In the genomic region with DNA sequence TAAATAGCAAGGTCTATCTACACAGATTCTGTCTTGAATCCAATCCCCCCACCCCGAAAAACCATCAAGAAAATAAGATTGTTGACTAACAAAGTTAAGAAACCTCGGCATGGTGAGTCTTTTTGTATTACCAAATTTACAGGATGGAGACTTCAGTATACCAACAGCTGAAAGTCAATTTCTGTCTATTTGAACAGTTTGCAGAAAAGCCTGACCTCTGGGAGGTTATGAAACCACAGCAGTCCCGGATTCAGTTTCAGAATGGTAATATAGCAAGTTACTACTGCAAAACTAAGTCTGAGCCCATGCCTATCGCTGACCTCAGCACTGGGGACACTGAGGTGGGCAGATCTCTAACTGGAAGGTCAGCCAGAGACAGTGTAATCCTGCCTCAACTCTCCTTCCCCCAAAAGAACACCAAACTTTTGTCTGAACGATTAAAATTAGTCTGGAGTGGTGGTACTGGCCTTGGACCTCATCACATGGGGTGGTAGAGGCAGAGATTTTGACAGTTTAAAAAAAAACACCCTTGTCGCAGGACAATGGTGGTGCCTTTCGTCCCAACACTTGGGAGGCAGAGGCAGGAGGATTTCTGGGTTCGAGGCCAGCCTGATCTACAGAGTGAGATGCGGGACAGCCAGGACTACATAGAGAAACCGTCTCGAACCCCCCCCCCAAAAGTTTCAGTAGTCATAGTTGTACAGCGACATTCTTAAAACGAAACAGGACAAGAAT, we compare ENCODE assay signal across 8 mouse cellular contexts. TPM values are rescaled to one million over a fixed set of nuclear protein-coding genes. Genes with fewer than 3 reads are reported as not detected.
A peak's percentile ranks its signal among the peaks of the same experiment; 100 is the strongest.
DNase-seq lines count a peak whose midpoint lies in the region; ATAC-seq and TF ChIP-seq lines count a peak whose summit lies in the region.

No protein-coding gene starts in this region.

- H3K4me3 ChIP-seq in layer of hippocampus, adult 2 months, result peak overlapping the region; percentile 100
- peak overlapping the region; percentile 100 for H3K4me3 ChIP-seq in embryonic facial prominence, embryonic 11.5 days (ENCODE audit: low read depth, low read length)
- H3K4me3 ChIP-seq in intestine, embryonic 14.5 days (ENCODE audit: low read depth, low read length), result peak overlapping the region; percentile 99
- H3K4me3 ChIP-seq in neural tube, embryonic 13.5 days, result peak overlapping the region; percentile 100

- peak overlapping the region; percentile 98 for H3K9ac ChIP-seq in embryonic facial prominence, embryonic 11.5 days (replicated peaks; ENCODE audit: low read length)
- peak overlapping the region; percentile 100 for H3K9ac ChIP-seq in intestine, embryonic 14.5 days (ENCODE audit: low read length)
- peak overlapping the region; percentile 100 for H3K9ac ChIP-seq in neural tube, embryonic 13.5 days

- H3K36me3 ChIP-seq in embryonic facial prominence, embryonic 11.5 days (replicated peaks; ENCODE audit: control insufficient read depth, insufficient read depth, low read depth, low read length), result peaks cover 2% of the 10 kb centered on the region; the same call in 1 of the 2 replicates
- H3K36me3 ChIP-seq in intestine, embryonic 14.5 days (ENCODE audit: control insufficient read depth, insufficient read depth, low read length), result peaks cover 32% of the 10 kb centered on the region
- H3K36me3 ChIP-seq in neural tube, embryonic 13.5 days, result peaks cover 27% of the 10 kb centered on the region

- DNase-seq in layer of hippocampus, adult 2 months (ENCODE audit: low spot score in 2 of 2), result no peak
- DNase-seq in layer of hippocampus, postnatal 10 days (ENCODE audit: low spot score in 2 of 2), result no peak
- DNase-seq in embryonic facial prominence, embryonic 11.5 days (ENCODE audit: low spot score), result no peak
- DNase-seq in intestine, embryonic 14.5 days (ENCODE audit: low spot score), result no peak
- no peak for DNase-seq in urinary bladder, postnatal 25 days (ENCODE audit: low spot score)
- no peak for DNase-seq in layer of hippocampus, adult 9-11 months

- no peak for ATAC-seq in embryonic facial prominence, embryonic 11.5 days (replicated peaks; ENCODE audit: insufficient number of reproducible peaks, low FRiP score, low TSS enrichment, low read depth)
- no peak for ATAC-seq in intestine, embryonic 14.5 days (replicated peaks; ENCODE audit: low FRiP score, low TSS enrichment, low read depth)
- no peak for ATAC-seq in neural tube, embryonic 13.5 days (ENCODE audit: low read depth)
- no peak for ATAC-seq in megakaryocyte-erythroid progenitor cell, adult 5-6 weeks (replicated peaks; ENCODE audit: low FRiP score, low TSS enrichment, poor library complexity, severe bottlenecking)

- no peaks in the 10 kb centered on the region for H3K27me3 ChIP-seq in embryonic facial prominence, embryonic 11.5 days (ENCODE audit: control insufficient read depth, insufficient read depth, low read length)
- H3K27me3 ChIP-seq in intestine, embryonic 14.5 days (replicated peaks; ENCODE audit: control insufficient read depth, insufficient read depth, low read length), result no peaks in the 10 kb centered on the region
- no peaks in the 10 kb centered on the region for H3K27me3 ChIP-seq in neural tube, embryonic 13.5 days

- TF ChIP-seq CTCF in layer of hippocampus, adult 2 months (conservative IDR thresholded peaks at IDR 0.05), result no peak

- peak overlapping the region; percentile 100 for H3K27ac ChIP-seq in layer of hippocampus, adult 2 months
- H3K27ac ChIP-seq in embryonic facial prominence, embryonic 11.5 days (replicated peaks; ENCODE audit: low read depth, low read length), result no peak overlapping the region
- H3K27ac ChIP-seq in intestine, embryonic 14.5 days (ENCODE audit: low read depth), result peak overlapping the region; percentile 92; the same call in 1 of the 2 replicates
- H3K27ac ChIP-seq in neural tube, embryonic 13.5 days (replicated peaks), result peak overlapping the region; percentile 98; the same call in 1 of the 2 replicates

- 32% methylated on average over 13 of the region's 13 CpGs for WGBS in embryonic facial prominence, embryonic 11.5 days
- WGBS in intestine, embryonic 14.5 days, result 21% methylated on average over 13 of the region's 13 CpGs
- 28% methylated on average over 13 of the region's 13 CpGs for WGBS in neural tube, embryonic 13.5 days

- peak overlapping the region; percentile 95 for H3K4me2 ChIP-seq in embryonic facial prominence, embryonic 11.5 days (ENCODE audit: low read depth, low read length)
- peak overlapping the region; percentile 84 for H3K4me2 ChIP-seq in intestine, embryonic 14.5 days (ENCODE audit: low read length)
- H3K4me2 ChIP-seq in neural tube, embryonic 13.5 days, result peak overlapping the region; percentile 96

- no peaks in the 10 kb centered on the region for H3K9me3 ChIP-seq in embryonic facial prominence, embryonic 11.5 days (replicated peaks; ENCODE audit: control insufficient read depth, low read length)
- H3K9me3 ChIP-seq in intestine, embryonic 14.5 days (ENCODE audit: control insufficient read depth, low read length), result no peaks in the 10 kb centered on the region
- H3K9me3 ChIP-seq in neural tube, embryonic 13.5 days, result no peaks in the 10 kb centered on the region

- H3K4me1 ChIP-seq in embryonic facial prominence, embryonic 11.5 days (ENCODE audit: control insufficient read depth, insufficient read depth, low read length), result no peaks in the 10 kb centered on the region; the same call in none of the 2 replicates
- peaks cover 15% of the 10 kb centered on the region; the same call in 1 of the 2 replicates for H3K4me1 ChIP-seq in intestine, embryonic 14.5 days (replicated peaks; ENCODE audit: control insufficient read depth, insufficient read depth, low read length)
- peaks cover 57% of the 10 kb centered on the region for H3K4me1 ChIP-seq in neural tube, embryonic 13.5 days (replicated peaks)

RNA-seq across cellular contexts. Expression of a gene that starts 0.6 kb away (rescaled TPM):
- not detected for total RNA-seq in layer of hippocampus, adult 2 months (2021)
- under 1 TPM in 1 of 2 experiments, not detected in 1; 0.27 TPM for total RNA-seq in layer of hippocampus, postnatal 10 days (2021)
- polyA plus RNA-seq in embryonic facial prominence, embryonic 11.5 days (2014; fragmentation: Nextera tagmentation; extraction: Ambion mirVana), result not detected in 2 replicates
- polyA plus RNA-seq in intestine, embryonic 14.5 days (2014; fragmentation: Nextera tagmentation; extraction: Ambion mirVana), result 0.15 and 0.30 TPM in 2 replicates
- polyA plus RNA-seq in neural tube, embryonic 13.5 days (2015; fragmentation: Nextera tagmentation; extraction: Ambion mirVana), result 0.52 and 0.73 TPM in 2 replicates
- total RNA-seq in megakaryocyte-erythroid progenitor cell, adult 5-6 weeks (2014; fragmentation: Nextera tagmentation), result not detected in 2 replicates
- 0.56 TPM in 1 of 2 replicates, not detected in the other for total RNA-seq in megakaryocyte-erythroid progenitor cell, adult 5-6 weeks (2017)

RNA-seq across cellular contexts. Expression of a gene that starts 1.5 kb away (rescaled TPM):
- total RNA-seq in layer of hippocampus, adult 2 months (2021), result 100 to 1,000 TPM; 713 to 818 TPM
- 100 to 1,000 TPM; 760 to 831 TPM for total RNA-seq in layer of hippocampus, postnatal 10 days (2021)
- polyA plus RNA-seq in embryonic facial prominence, embryonic 11.5 days (2014; fragmentation: Nextera tagmentation; extraction: Ambion mirVana), result 1,016 and 1,055 TPM in 2 replicates
- polyA plus RNA-seq in intestine, embryonic 14.5 days (2014; fragmentation: Nextera tagmentation; extraction: Ambion mirVana), result 949 and 989 TPM in 2 replicates
- 1,127 and 1,268 TPM in 2 replicates for polyA plus RNA-seq in neural tube, embryonic 13.5 days (2015; fragmentation: Nextera tagmentation; extraction: Ambion mirVana)
- 110 and 133 TPM in 2 replicates for total RNA-seq in megakaryocyte-erythroid progenitor cell, adult 5-6 weeks (2014; fragmentation: Nextera tagmentation)
- 202 and 258 TPM in 2 replicates for total RNA-seq in megakaryocyte-erythroid progenitor cell, adult 5-6 weeks (2017)

RNA-seq across cellular contexts. Expression of a gene that starts 45.4 kb away (rescaled TPM):
- 10 to 100 TPM; 15.2 to 15.6 TPM for total RNA-seq in layer of hippocampus, adult 2 months (2021)
- total RNA-seq in layer of hippocampus, postnatal 10 days (2021), result 10 to 100 TPM; 13.3 TPM
- 7.2 and 9.0 TPM in 2 replicates for polyA plus RNA-seq in embryonic facial prominence, embryonic 11.5 days (2014; fragmentation: Nextera tagmentation; extraction: Ambion mirVana)
- 9.6 and 11.3 TPM in 2 replicates for polyA plus RNA-seq in intestine, embryonic 14.5 days (2014; fragmentation: Nextera tagmentation; extraction: Ambion mirVana)
- polyA plus RNA-seq in neural tube, embryonic 13.5 days (2015; fragmentation: Nextera tagmentation; extraction: Ambion mirVana), result 9.0 and 10.6 TPM in 2 replicates
- total RNA-seq in megakaryocyte-erythroid progenitor cell, adult 5-6 weeks (2014; fragmentation: Nextera tagmentation), result 21.2 and 34.5 TPM in 2 replicates
- total RNA-seq in megakaryocyte-erythroid progenitor cell, adult 5-6 weeks (2017), result 69.0 and 83.7 TPM in 2 replicates

RNA-seq across cellular contexts. Expression of a gene that starts 47.6 kb away (rescaled TPM):
- total RNA-seq in layer of hippocampus, adult 2 months (2021), result 10 to 100 TPM; 34.5 to 35.1 TPM
- 10 to 100 TPM; 55.4 to 56.7 TPM for total RNA-seq in layer of hippocampus, postnatal 10 days (2021)
- 22.7 and 26.4 TPM in 2 replicates for polyA plus RNA-seq in embryonic facial prominence, embryonic 11.5 days (2014; fragmentation: Nextera tagmentation; extraction: Ambion mirVana)
- 47.6 and 50.8 TPM in 2 replicates for polyA plus RNA-seq in intestine, embryonic 14.5 days (2014; fragmentation: Nextera tagmentation; extraction: Ambion mirVana)
- 28.8 and 33.2 TPM in 2 replicates for polyA plus RNA-seq in neural tube, embryonic 13.5 days (2015; fragmentation: Nextera tagmentation; extraction: Ambion mirVana)
- 71.7 and 85.8 TPM in 2 replicates for total RNA-seq in megakaryocyte-erythroid progenitor cell, adult 5-6 weeks (2014; fragmentation: Nextera tagmentation)
- total RNA-seq in megakaryocyte-erythroid progenitor cell, adult 5-6 weeks (2017), result 29.7 and 57.0 TPM in 2 replicates

RNA-seq across cellular contexts. Expression of a gene that starts 52.8 kb away (rescaled TPM):
- 100 to 1,000 TPM in 1 of 2 experiments, 10 to 100 TPM in 1; 93.2 to 107 TPM for total RNA-seq in layer of hippocampus, adult 2 months (2021)
- total RNA-seq in layer of hippocampus, postnatal 10 days (2021), result 10 to 100 TPM; 82.6 to 87.9 TPM
- polyA plus RNA-seq in embryonic facial prominence, embryonic 11.5 days (2014; fragmentation: Nextera tagmentation; extraction: Ambion mirVana), result 26.3 and 29.2 TPM in 2 replicates
- polyA plus RNA-seq in intestine, embryonic 14.5 days (2014; fragmentation: Nextera tagmentation; extraction: Ambion mirVana), result 48.4 and 50.9 TPM in 2 replicates
- polyA plus RNA-seq in neural tube, embryonic 13.5 days (2015; fragmentation: Nextera tagmentation; extraction: Ambion mirVana), result 33.3 and 33.8 TPM in 2 replicates
- 37.4 and 77.0 TPM in 2 replicates for total RNA-seq in megakaryocyte-erythroid progenitor cell, adult 5-6 weeks (2014; fragmentation: Nextera tagmentation)
- 28.5 and 31.3 TPM in 2 replicates for total RNA-seq in megakaryocyte-erythroid progenitor cell, adult 5-6 weeks (2017)
